Mouse (Mus musculus) ES-Bruce4 (cell line): ENCODE measurements around the gene Pus10. TPM values are rescaled to one million over a fixed set of nuclear protein-coding genes. Genes with fewer than 3 reads are reported as not detected.

ENCODE experiments used
- H3K27ac ChIP-seq: 2 replicates; pipeline ENCODE4 v1.5.1; 2012; ENCODE audit warnings: low read length, inconsistent platforms; ENCODE audit not compliant: insufficient read depth
- H3K27me3 ChIP-seq: 2 replicates; pipeline ENCODE4 v1.6.1; 2012; ENCODE audit warnings: mild to moderate bottlenecking, low read length, inconsistent platforms; ENCODE audit not compliant: control insufficient read depth, poor library complexity, insufficient read depth, severe bottlenecking
- H3K36me3 ChIP-seq: 2 replicates; pipeline ENCODE4 v1.6.1; 2012; ENCODE audit warnings: inconsistent platforms, mild to moderate bottlenecking, low read length, moderate library complexity; ENCODE audit not compliant: control insufficient read depth, poor library complexity, insufficient read depth, severe bottlenecking
- H3K4me1 ChIP-seq: one replicate; pipeline ENCODE4 v1.8.1; 2011; ENCODE audit warnings: low read length; ENCODE audit not compliant: control insufficient read depth, insufficient read depth
- H3K4me3 ChIP-seq: 2 replicates; pipeline ENCODE4 v1.5.1; 2011; ENCODE audit warnings: low read depth, mild to moderate bottlenecking, low read length
- H3K9ac ChIP-seq: 2 replicates; pipeline ENCODE4 v1.6.1; 2012; ENCODE audit warnings: low read depth, mild to moderate bottlenecking, inconsistent platforms; ENCODE audit not compliant: poor library complexity, severe bottlenecking
- H3K9me3 ChIP-seq: replicated peaks from 2 replicates; pipeline ENCODE4 v1.6.1; 2012; ENCODE audit warnings: mild to moderate bottlenecking, low read length, inconsistent platforms; ENCODE audit not compliant: control insufficient read depth, poor library complexity, insufficient read depth, severe bottlenecking
- CTCF ChIP-seq: IDR thresholded peaks from one replicate; pipeline ENCODE4 v1.8.1; 2011; ENCODE audit warnings: low read depth, low read length
- EP300 ChIP-seq: IDR thresholded peaks from 2 replicates; pipeline ENCODE4 v1.6.1; 2011; ENCODE audit warnings: low read depth, low read length; ENCODE audit not compliant: insufficient read depth
- POLR2A ChIP-seq: IDR thresholded peaks from one replicate; pipeline ENCODE4 v1.8.1; 2011; ENCODE audit warnings: low read length; ENCODE audit not compliant: insufficient read depth
- polyA plus RNA-seq: library from polyadenylated mRNA; stranded (reverse); fragments of >200 nt; gene quantifications from 2 replicates; pipeline ENCODE4 v1.2.4, GENCODE M21; 2011; ENCODE audit warnings: low read depth; ENCODE audit not compliant: missing spikeins, insufficient read depth, insufficient read length

The Pus10 gene
- polyA plus RNA-seq, 1 experiment: 62.5 TPM

DNA sequence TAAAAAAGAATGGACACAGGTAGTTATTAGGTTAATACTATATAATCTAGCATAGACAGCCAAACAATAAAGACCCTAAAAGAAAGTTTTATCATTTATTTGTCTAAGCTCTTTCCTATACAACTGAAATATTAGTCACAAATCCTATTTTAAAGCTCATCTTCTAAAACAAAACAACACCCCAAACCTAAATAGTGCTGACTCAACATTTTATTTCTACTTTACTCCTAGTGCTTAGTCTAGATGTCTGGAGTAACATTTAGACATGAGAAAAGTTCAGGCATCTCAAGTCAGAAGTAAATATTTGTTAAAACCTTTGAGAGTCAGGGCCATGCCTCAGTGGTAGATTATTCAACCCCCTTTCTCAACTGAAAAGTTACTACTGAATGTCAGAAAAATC is 18.0 kb upstream of the Pus10 start:
- no peaks in the 10 kb centered on the region for H3K27me3 ChIP-seq
- no peak overlapping the region for H3K27ac ChIP-seq
- TF ChIP-seq CTCF (no peak), EP300 (no peak), POLR2A (no peak)
- H3K9me3 ChIP-seq: no peaks in the 10 kb centered on the region
- no peak overlapping the region for H3K4me3 ChIP-seq
- H3K4me1 ChIP-seq: no peaks in the 10 kb centered on the region
- no peak overlapping the region for H3K9ac ChIP-seq
- H3K36me3 ChIP-seq: peaks cover 20% of the 10 kb centered on the region

DNA sequence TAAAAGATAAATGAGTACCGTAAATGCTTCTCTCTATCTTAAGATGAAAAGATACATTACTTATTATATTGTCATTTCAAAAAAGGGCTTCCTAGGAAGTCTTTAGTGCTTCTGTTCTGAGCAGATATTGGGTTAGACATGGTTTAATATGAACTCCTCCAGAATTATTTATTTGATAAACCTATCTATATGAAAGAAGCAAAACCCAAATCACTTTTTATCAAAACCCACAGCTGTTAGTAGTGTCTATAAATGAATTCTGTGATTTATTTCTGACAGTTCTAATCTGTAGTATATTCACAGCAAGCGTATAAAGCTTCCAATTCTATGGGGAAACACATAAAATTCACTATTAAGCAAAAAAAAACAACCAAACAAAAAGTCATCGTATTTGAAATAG is 17.6 kb upstream of the Pus10 start:
- Histone ChIP-seq H3K4me1 (no peaks in the 10 kb centered on the region), H3K36me3 (peaks cover 20% of the 10 kb centered on the region), H3K27ac (no peak overlapping the region), H3K9ac (no peak overlapping the region), H3K4me3 (no peak overlapping the region), H3K9me3 (no peaks in the 10 kb centered on the region), H3K27me3 (no peaks in the 10 kb centered on the region)
- TF ChIP-seq POLR2A: no peak
- no peak for TF ChIP-seq CTCF
- TF ChIP-seq EP300: no peak

DNA sequence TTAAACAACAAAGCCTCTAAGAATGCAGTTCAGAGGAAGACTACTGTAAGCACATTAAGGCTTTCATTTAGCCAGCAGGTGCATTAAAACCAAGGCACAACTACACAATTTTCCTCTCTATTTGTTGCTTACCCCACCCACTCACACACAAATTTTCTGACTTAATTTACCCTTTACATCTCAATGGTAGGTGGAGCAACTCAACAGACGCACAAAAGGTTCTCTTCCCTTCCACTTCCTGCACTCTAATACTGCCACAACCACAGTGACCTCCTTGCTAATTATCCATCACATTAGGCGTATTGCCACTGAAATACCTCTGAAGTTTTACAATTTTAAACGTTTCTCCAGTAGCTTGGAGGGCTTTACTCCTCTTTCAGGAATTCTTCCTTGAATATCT is 11.8 kb upstream of the Pus10 start:
- Histone ChIP-seq H3K27me3 (no peaks in the 10 kb centered on the region), H3K4me1 (no peaks in the 10 kb centered on the region), H3K9me3 (no peaks in the 10 kb centered on the region), H3K27ac (peak overlapping the region; percentile 44), H3K9ac (no peak overlapping the region), H3K36me3 (peaks cover 19% of the 10 kb centered on the region), H3K4me3 (no peak overlapping the region)
- 0 out of 2 replicates have a peak, but pooled peaks have one; percentile 19 for TF ChIP-seq EP300
- no peak for TF ChIP-seq CTCF
- no peak for TF ChIP-seq POLR2A

DNA sequence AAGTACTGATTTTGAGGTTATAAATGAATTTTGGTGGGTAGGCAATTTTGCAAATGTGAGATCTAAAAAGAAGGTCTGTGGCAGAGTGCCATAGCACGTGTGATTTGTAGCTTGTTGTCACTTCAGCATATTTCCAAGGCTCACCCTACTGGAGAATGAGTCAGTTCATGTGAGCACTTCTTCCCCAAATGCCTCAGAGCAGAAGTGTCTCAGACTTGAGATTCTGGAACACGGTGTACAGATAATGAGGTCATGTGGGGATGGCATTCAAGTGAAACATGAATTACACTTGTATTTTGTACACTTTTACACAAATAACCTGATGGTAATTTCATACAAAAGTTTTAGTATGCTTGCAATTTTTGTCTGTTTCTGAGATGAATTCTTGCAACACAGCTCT is 7.7 kb upstream of the Pus10 start:
- no peaks in the 10 kb centered on the region for H3K27me3 ChIP-seq
- H3K4me3 ChIP-seq: no peak overlapping the region
- no peaks in the 10 kb centered on the region for H3K9me3 ChIP-seq
- H3K9ac ChIP-seq: no peak overlapping the region
- no peak overlapping the region for H3K27ac ChIP-seq
- peaks cover 3% of the 10 kb centered on the region for H3K36me3 ChIP-seq
- H3K4me1 ChIP-seq: peaks cover 1% of the 10 kb centered on the region
- TF ChIP-seq POLR2A (no peak), CTCF (no peak), EP300 (no peak)

DNA sequence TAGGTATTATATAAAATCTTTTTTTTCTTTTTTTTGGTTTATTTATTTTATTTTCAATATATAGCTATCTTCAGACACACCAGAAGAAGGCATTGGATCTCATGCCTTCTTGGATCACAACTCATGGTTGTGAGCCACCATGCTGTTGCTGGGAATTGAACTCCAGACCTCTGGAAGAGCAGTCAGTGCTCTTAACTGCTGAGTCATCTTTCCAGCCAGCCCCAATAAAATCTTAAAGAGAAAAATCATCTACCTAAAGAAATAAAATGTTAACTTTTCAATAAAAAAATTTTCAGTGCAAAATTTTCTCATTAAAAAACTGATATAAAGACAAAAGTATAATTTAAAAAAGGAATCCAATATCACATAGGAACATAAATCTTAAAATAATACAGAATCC is 1.2 kb upstream of the Pus10 start:
- no peaks in the 10 kb centered on the region for H3K27me3 ChIP-seq
- H3K9me3 ChIP-seq: no peaks in the 10 kb centered on the region
- H3K36me3 ChIP-seq: peaks cover 7% of the 10 kb centered on the region; the same call in 1 of the 2 replicates
- H3K9ac ChIP-seq: no peak overlapping the region
- no peak overlapping the region for H3K4me3 ChIP-seq
- peaks cover 1% of the 10 kb centered on the region for H3K4me1 ChIP-seq
- H3K27ac ChIP-seq: no peak overlapping the region
- no peak for TF ChIP-seq POLR2A
- TF ChIP-seq CTCF: no peak
- no peak for TF ChIP-seq EP300

DNA sequence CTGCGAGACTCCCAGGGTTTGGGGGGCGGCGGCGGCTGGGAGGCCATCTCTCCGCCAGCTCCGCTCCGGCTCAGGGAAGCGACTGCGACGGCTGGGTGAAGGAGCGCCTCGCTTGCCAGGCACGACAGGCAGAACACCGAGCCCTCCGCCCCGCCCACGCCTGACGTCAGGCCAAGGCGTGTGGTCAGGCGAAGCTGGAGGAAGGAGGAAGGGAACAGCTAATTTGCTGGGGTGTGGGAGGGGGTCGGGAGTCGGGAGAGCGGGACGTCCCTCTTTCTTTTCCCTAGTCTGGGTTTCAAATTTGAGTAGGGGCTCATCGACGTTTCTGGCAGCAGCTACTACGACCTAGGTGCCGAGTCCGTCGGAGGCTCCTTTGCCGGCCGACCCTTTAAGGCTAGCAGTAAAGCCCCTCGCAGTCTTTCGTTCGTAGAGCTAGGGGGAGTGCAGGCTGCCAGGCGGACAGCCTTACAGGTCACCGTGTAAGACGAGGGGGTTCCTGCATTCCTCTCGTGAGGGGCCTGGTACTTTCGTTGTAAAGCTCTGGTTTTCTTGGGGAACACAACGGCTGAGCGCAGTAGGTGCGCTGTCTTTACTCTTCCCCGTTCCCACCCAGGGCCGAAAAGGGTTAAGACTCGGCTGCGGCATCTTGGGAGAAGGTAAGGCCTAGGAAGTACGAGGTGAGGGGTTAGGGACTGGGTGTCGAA is 476 bp downstream of the Pus10 start, which contains the start of gene Pex13:
Gene Pex13, minus strand, starts transcription at position 162 of the 704 bp plus-strand sequence.
- no peaks in the 10 kb centered on the region for H3K9me3 ChIP-seq
- H3K9ac ChIP-seq: peak within 1 kb of the TSS; percentile 93
- H3K36me3 ChIP-seq: peaks cover 7% of the 10 kb centered on the region; the same call in 1 of the 2 replicates
- H3K27ac ChIP-seq: peak within 1 kb of the TSS; percentile 70
- TF ChIP-seq EP300: 0 out of 2 replicates have a peak, but pooled peaks have one; percentile 16
- no peak for TF ChIP-seq CTCF
- peak; percentile 18 for TF ChIP-seq POLR2A
- peaks cover 1% of the 10 kb centered on the region for H3K4me1 ChIP-seq
- H3K4me3 ChIP-seq: peak within 1 kb of the TSS; percentile 74
- H3K27me3 ChIP-seq: no peaks in the 10 kb centered on the region
